Mouse (Mus musculus) activated CD4-positive, CD25-positive, alpha-beta regulatory T cell, adult 4 months (primary cell): ENCODE measurements around the gene Socs5. TPM values are rescaled to one million over a fixed set of nuclear protein-coding genes. Genes with fewer than 3 reads are reported as not detected.

Experiments used
- ATAC-seq: one replicate; pipeline ENCODE4 v1.8.0; 2017
- polyA plus RNA-seq, 2 experiments: library from polyadenylated mRNA; unstranded; fragments of 100-300 nt; shearing (Covaris generic); gene quantifications; one replicate each; pipeline ENCODE4 v1.2.1; 2017

Socs5 gene
- polyA plus RNA-seq, 2 experiments from 2014 or later: 5.7 to 7.9 TPM

GRCm38 (mm10) chr17:87108507-87109292, 1.2 kb downstream of the Socs5 start:
- ATAC-seq: no peak

- ATAC-seq: no peak
These were observed 2.0 kb downstream of the Socs5 start for GRCm38 (mm10) chr17:87109504-87109903.

- no peak for ATAC-seq
These were observed 5.5 kb downstream of the Socs5 start for GRCm38 (mm10) chr17:87112852-87113592.

GRCm38 (mm10) chr17:87115615-87116014, 8.1 kb downstream of the Socs5 start:
- no peak for ATAC-seq

GRCm38 (mm10) chr17:87118966-87119526, 11.6 kb downstream of the Socs5 start:
- peak; percentile 92 for ATAC-seq

- no peak for ATAC-seq
These were observed 17.9 kb downstream of the Socs5 start for GRCm38 (mm10) chr17:87125344-87125743.

GRCm38 (mm10) chr17:87132258-87132657, 24.8 kb downstream of the Socs5 start:
- ATAC-seq: no peak

GRCm38 (mm10) chr17:87133823-87134222, 26.3 kb downstream of the Socs5 start:
- ATAC-seq: no peak

- ATAC-seq: no peak
These were observed 27.2 kb downstream of the Socs5 start for GRCm38 (mm10) chr17:87134631-87135030.

- no peak for ATAC-seq
These were observed 28.3 kb downstream of the Socs5 start for GRCm38 (mm10) chr17:87135741-87136140.

- no peak for ATAC-seq
These were observed 33.9 kb downstream of the Socs5 start for GRCm38 (mm10) chr17:87141188-87141935.

GRCm38 (mm10) chr17:87142271-87142670, 34.8 kb downstream of the Socs5 start:
- ATAC-seq: no peak

GRCm38 (mm10) chr17:87143186-87143585, 35.7 kb downstream of the Socs5 start:
- no peak for ATAC-seq

GRCm38 (mm10) chr17:87146415-87147021, 39.0 kb downstream of the Socs5 start:
- ATAC-seq: no peak

GRCm38 (mm10) chr17:87149762-87150161, 42.3 kb downstream of the Socs5 start:
- no peak for ATAC-seq

- ATAC-seq: no peak
These were observed 45.5 kb downstream of the Socs5 start for GRCm38 (mm10) chr17:87152984-87153383.

GRCm38 (mm10) chr17:87155664-87156063, 48.2 kb downstream of the Socs5 start:
- ATAC-seq: no peak

- ATAC-seq: no peak
These were observed 50.3 kb downstream of the Socs5 start for GRCm38 (mm10) chr17:87157739-87158138.

- ATAC-seq: no peak
These were observed 51.1 kb downstream of the Socs5 start for GRCm38 (mm10) chr17:87158597-87158996.

GRCm38 (mm10) chr17:87160270-87160669, 52.8 kb downstream of the Socs5 start:
- no peak for ATAC-seq

- ATAC-seq: no peak
These were observed 56.9 kb downstream of the Socs5 start for GRCm38 (mm10) chr17:87164312-87164922.

GRCm38 (mm10) chr17:87167407-87167806, 59.9 kb downstream of the Socs5 start:
- no peak for ATAC-seq
